Comparison of ENCODE assay signal across 24 mouse cellular contexts in genomic region chr10:69224276-69224675, GRCm38 (mm10).
"Had no signal": no experiment of that assay in that cellular context is flagged by ENCODE, and none has a peak within 500 bp of the region (broad histone marks: within the 10 kb centered on the region; RNA-seq: fewer than 3 reads in every experiment).

No protein-coding gene starts in this region.

- H3K4me2 ChIP-seq: limb, embryonic 12.5 days; limb, embryonic 15.5 days; liver, embryonic 13.5 days; midbrain, embryonic 11.5 days; neural tube, embryonic 12.5 days; neural tube, embryonic 15.5 days; stomach, embryonic 15.5 days had no signal

- H3K9me3 ChIP-seq: limb, embryonic 12.5 days; limb, embryonic 15.5 days; liver, embryonic 13.5 days; neural tube, embryonic 12.5 days; neural tube, embryonic 15.5 days; stomach, embryonic 15.5 days had no signal

- H3K9ac ChIP-seq: limb, embryonic 12.5 days; limb, embryonic 15.5 days; liver, embryonic 13.5 days; neural tube, embryonic 12.5 days; neural tube, embryonic 15.5 days; stomach, embryonic 15.5 days had no signal

- H3K4me1 ChIP-seq: limb, embryonic 12.5 days; limb, embryonic 15.5 days; neural tube, embryonic 12.5 days; neural tube, embryonic 15.5 days; stomach, embryonic 15.5 days had no signal

- DNase-seq: kidney, adult 18-20 months; kidney, adult 9 months; kidney, postnatal 14 days; kidney, postnatal 4 days; layer of hippocampus, postnatal 36 days; left cerebral cortex, postnatal 4 days; liver, embryonic 13.5 days; lung, adult 2 months; lung, postnatal 14 days; midbrain, embryonic 14.5 days; right cerebral cortex, adult 18-20 months; right cerebral cortex, postnatal 14 days; right cerebral cortex, postnatal 4 days; spleen, adult 18-20 months; thymus, adult 2 months; thymus, postnatal 14 days; thymus, postnatal 4 days had no signal

- H3K27me3 ChIP-seq: limb, embryonic 12.5 days; limb, embryonic 15.5 days; liver, embryonic 13.5 days; neural tube, embryonic 12.5 days; neural tube, embryonic 15.5 days; stomach, embryonic 15.5 days had no signal

- H3K4me3 ChIP-seq: left cerebral cortex, adult 2 months; limb, embryonic 12.5 days; limb, embryonic 15.5 days; liver, embryonic 13.5 days; neural tube, embryonic 12.5 days; neural tube, embryonic 15.5 days; stomach, embryonic 15.5 days had no signal

- H3K27ac ChIP-seq: left cerebral cortex, adult 2 months; limb, embryonic 12.5 days; limb, embryonic 15.5 days; liver, embryonic 13.5 days; neural tube, embryonic 12.5 days; neural tube, embryonic 15.5 days; stomach, embryonic 15.5 days had no signal

- H3K36me3 ChIP-seq: neural tube, embryonic 12.5 days; neural tube, embryonic 15.5 days had no signal
